Mouse (Mus musculus): ENCODE measurements around the gene Prune1.

GRCm38 (mm10) chr3:95281216-95282126, at the start of gene Prune1, which contains the start of gene Mindy1:
- TF ChIP-seq CTCF (conservative IDR thresholded peaks at IDR 0.05; ENCODE audit: low read length) (no peak), NANOG (IDR thresholded peaks at IDR 0.05; ENCODE audit: borderline replicate concordance, low read length) (no peak)

All from E14TG2a.4 (cell line).